Mouse (Mus musculus) leukemia stem cell, adult 10-12 weeks (primary cell): ENCODE results near the gene Acsbg2. TPM values are rescaled to one million over a fixed set of nuclear protein-coding genes. Genes with fewer than 3 reads are reported as not detected.

Experiments
- polyA plus RNA-seq: library from polyadenylated mRNA; stranded (reverse); fragments of >175 nt; gene quantifications from 2 replicates; pipeline ENCODE4 v1.2.3, GENCODE M21; 2012; ENCODE audit warnings: low replicate concordance

Acsbg2 gene
- polyA plus RNA-seq, result not detected in 2 replicates

GRCm38 (mm10) chr17:56874237-56874636, at the start of gene Acsbg2:
Gene Acsbg2, minus strand, starts transcription at chr17:56874447.

GRCm38 (mm10) chr17:56874936-56875651, 847 bp upstream of the Acsbg2 start, which contains the start of gene 1700061G19Rik:
Gene 1700061G19Rik, plus strand, starts transcription at chr17:56875477.

GRCm38 (mm10) chr17:56830411-56831110, 43.7 kb downstream of the Acsbg2 start, which contains the start of gene Rfx2:
Gene Rfx2, minus strand, starts transcription at chr17:56831013.

Other genes with a start within 250 kb of the Acsbg2 start
- gene Lonp1, start 247.6 kb downstream of the Acsbg2 start, polyA plus RNA-seq, result 86.9 and 144 TPM in 2 replicates
- not detected in 2 replicates for gene Catsperd, start 246.3 kb downstream of the Acsbg2 start, polyA plus RNA-seq
- 102 and 138 TPM in 2 replicates for gene Ranbp3, start 201.2 kb downstream of the Acsbg2 start, polyA plus RNA-seq
- gene Ndufa11, start 156.7 kb downstream of the Acsbg2 start, polyA plus RNA-seq, result 88.2 and 116 TPM in 2 replicates
- gene Vmac, start 156.4 kb downstream of the Acsbg2 start, polyA plus RNA-seq, result 8.6 and 9.8 TPM in 2 replicates
- gene Nrtn, start 116.9 kb downstream of the Acsbg2 start, polyA plus RNA-seq, result 1.7 and 2.5 TPM in 2 replicates
- 63.0 and 71.4 TPM in 2 replicates for gene Dus3l, start 109.7 kb downstream of the Acsbg2 start, polyA plus RNA-seq
- gene Prr22, start 104.2 kb downstream of the Acsbg2 start, polyA plus RNA-seq, result 22.2 and 50.3 TPM in 2 replicates
- 80.3 and 90.4 TPM in 2 replicates for gene Rfx2, start 43.4 kb downstream of the Acsbg2 start, polyA plus RNA-seq
- gene 1700061G19Rik, start 1.0 kb upstream of the Acsbg2 start, polyA plus RNA-seq, result not detected in 2 replicates
- gene Mllt1, start 61.0 kb upstream of the Acsbg2 start, polyA plus RNA-seq, result 120 and 136 TPM in 2 replicates
- gene Acer1, start 107.7 kb upstream of the Acsbg2 start, polyA plus RNA-seq, result not detected in 2 replicates
- gene Clpp, start 115.9 kb upstream of the Acsbg2 start, polyA plus RNA-seq, result 77.6 and 206 TPM in 2 replicates
- gene Alkbh7, start 122.9 kb upstream of the Acsbg2 start, polyA plus RNA-seq, result 20.6 and 31.9 TPM in 2 replicates
- gene Pspn, start 125.6 kb upstream of the Acsbg2 start, polyA plus RNA-seq, result 2.3 and 3.1 TPM in 2 replicates
- 144 and 226 TPM in 2 replicates for gene Gtf2f1, start 136.8 kb upstream of the Acsbg2 start, polyA plus RNA-seq
- gene Gm17949, start 137.0 kb upstream of the Acsbg2 start, polyA plus RNA-seq, result not detected in 2 replicates
- gene Khsrp, start 157.1 kb upstream of the Acsbg2 start, polyA plus RNA-seq, result 758 and 1,065 TPM in 2 replicates
- gene Slc25a41, start 167.2 kb upstream of the Acsbg2 start, polyA plus RNA-seq, result not detected in 2 replicates
- gene Crb3, start 184.7 kb upstream of the Acsbg2 start, polyA plus RNA-seq, result 5.3 and 6.2 TPM in 2 replicates
- 4.9 and 6.2 TPM in 2 replicates for gene Slc25a23, start 185.4 kb upstream of the Acsbg2 start, polyA plus RNA-seq
- 25.4 and 34.0 TPM in 2 replicates for gene Dennd1c, start 204.1 kb upstream of the Acsbg2 start, polyA plus RNA-seq
- 0.23 and 0.25 TPM in 2 replicates for gene Tubb4a, start 213.3 kb upstream of the Acsbg2 start, polyA plus RNA-seq
- gene Tnfsf9, start 230.9 kb upstream of the Acsbg2 start, polyA plus RNA-seq, result 0.18 and 0.27 TPM in 2 replicates